Mouse (Mus musculus): Measurements from ENCODE around the gene Dnah17.

The Dnah17 gene

GRCm38 (mm10) chr11:118130534-118130933 lies at the start of gene Dnah17:
Gene Dnah17, minus strand, starts transcription at chr11:118130634.
- DNase-seq (ENCODE audit: low spot score): no peak

GRCm38 (mm10) chr11:118180199-118180598 lies 49.8 kb upstream of the Dnah17 start:
- no peak for DNase-seq (ENCODE audit: low spot score)

- no peak for DNase-seq (ENCODE audit: low spot score)
Measured at GRCm38 (mm10) chr11:118178236-118178635, 47.8 kb upstream of the Dnah17 start.

- no peak for DNase-seq (ENCODE audit: low spot score)
Measured at GRCm38 (mm10) chr11:118174752-118175151, 44.3 kb upstream of the Dnah17 start.

GRCm38 (mm10) chr11:118172768-118173167 lies 42.3 kb upstream of the Dnah17 start:
- no peak for DNase-seq (ENCODE audit: low spot score)

GRCm38 (mm10) chr11:118170333-118170732 lies 39.9 kb upstream of the Dnah17 start:
- no peak for DNase-seq (ENCODE audit: low spot score)

- no peak for DNase-seq (ENCODE audit: low spot score)
Measured at GRCm38 (mm10) chr11:118168714-118169113, 38.3 kb upstream of the Dnah17 start.

GRCm38 (mm10) chr11:118166626-118167025 lies 36.2 kb upstream of the Dnah17 start:
- DNase-seq (ENCODE audit: low spot score): no peak

GRCm38 (mm10) chr11:118165681-118166080 lies 35.2 kb upstream of the Dnah17 start:
- DNase-seq (ENCODE audit: low spot score): no peak

- no peak for DNase-seq (ENCODE audit: low spot score)
Measured at GRCm38 (mm10) chr11:118164566-118164965, 34.1 kb upstream of the Dnah17 start.

GRCm38 (mm10) chr11:118162245-118162644 lies 31.8 kb upstream of the Dnah17 start:
- DNase-seq (ENCODE audit: low spot score): no peak

GRCm38 (mm10) chr11:118161240-118161639 lies 30.8 kb upstream of the Dnah17 start:
- no peak for DNase-seq (ENCODE audit: low spot score)

GRCm38 (mm10) chr11:118160763-118161162 lies 30.3 kb upstream of the Dnah17 start:
- no peak for DNase-seq (ENCODE audit: low spot score)

- no peak for DNase-seq (ENCODE audit: low spot score)
Measured at GRCm38 (mm10) chr11:118158753-118159152, 28.3 kb upstream of the Dnah17 start.

- DNase-seq (ENCODE audit: low spot score): no peak
Measured at GRCm38 (mm10) chr11:118156480-118157060, 26.1 kb upstream of the Dnah17 start.

GRCm38 (mm10) chr11:118152964-118153363 lies 22.5 kb upstream of the Dnah17 start:
- DNase-seq (ENCODE audit: low spot score): no peak

GRCm38 (mm10) chr11:118151423-118152180 lies 21.2 kb upstream of the Dnah17 start:
- DNase-seq (ENCODE audit: low spot score): no peak

GRCm38 (mm10) chr11:118150115-118150701 lies 19.8 kb upstream of the Dnah17 start:
- no peak for DNase-seq (ENCODE audit: low spot score)

- DNase-seq (ENCODE audit: low spot score): no peak
Measured at GRCm38 (mm10) chr11:118147877-118148637, 17.6 kb upstream of the Dnah17 start.

GRCm38 (mm10) chr11:118146446-118146845 lies 16.0 kb upstream of the Dnah17 start:
- DNase-seq (ENCODE audit: low spot score): no peak

GRCm38 (mm10) chr11:118145771-118146351 lies 15.4 kb upstream of the Dnah17 start:
- DNase-seq (ENCODE audit: low spot score): no peak

GRCm38 (mm10) chr11:118145092-118145491 lies 14.7 kb upstream of the Dnah17 start:
- no peak for DNase-seq (ENCODE audit: low spot score)
